Mouse (Mus musculus): ENCODE measurements around the gene Phf13.
A peak's percentile ranks its signal among the peaks of the same experiment; 100 is the strongest.

GRCm38 (mm10) chr4:151975441-151975840 is 20.6 kb downstream of the Phf13 start:
- TF ChIP-seq CTCF (conservative IDR thresholded peaks at IDR 0.05; ENCODE audit: low read length), result peak; percentile 75
- TF ChIP-seq NANOG (IDR thresholded peaks at IDR 0.05; ENCODE audit: borderline replicate concordance, low read length), result no peak
- no peak for TF ChIP-seq POU5F1 (IDR thresholded peaks at IDR 0.05; ENCODE audit: borderline replicate concordance, low read length)

Data from E14TG2a.4 (cell line).